Mouse (Mus musculus): ENCODE results near the gene Kcnk3. TPM values are rescaled to one million over a fixed set of nuclear protein-coding genes. Genes with fewer than 3 reads are reported as not detected.
A peak's percentile ranks its signal among the peaks of the same experiment; 100 is the strongest.

Gene Kcnk3
- total RNA-seq, 2 experiments from 2014 or later: 237 to 244 TPM

GRCm38 (mm10) chr5:30588301-30588968 is 465 bp downstream of the Kcnk3 start:
- peak; percentile 23 to 36 for DNase-seq

- DNase-seq: no peak
These were observed 1.1 kb downstream of the Kcnk3 start for GRCm38 (mm10) chr5:30589069-30589468.

- DNase-seq: peak; percentile 35 to 66
These were observed 1.6 kb downstream of the Kcnk3 start for GRCm38 (mm10) chr5:30589546-30589945.

GRCm38 (mm10) chr5:30590231-30590630 is 2.3 kb downstream of the Kcnk3 start:
- DNase-seq: no peak

- no peak for DNase-seq
These were observed 3.3 kb downstream of the Kcnk3 start for GRCm38 (mm10) chr5:30591205-30591731.

- peak; percentile 38 to 53 for DNase-seq
These were observed 3.8 kb downstream of the Kcnk3 start for GRCm38 (mm10) chr5:30591786-30592185.

GRCm38 (mm10) chr5:30592279-30592980 is 4.5 kb downstream of the Kcnk3 start:
- DNase-seq: peak in 1 of 2 experiments; percentile 35

GRCm38 (mm10) chr5:30593360-30593759 is 5.4 kb downstream of the Kcnk3 start:
- no peak for DNase-seq

- peak; percentile 78 to 84 for DNase-seq
These were observed 6.0 kb downstream of the Kcnk3 start for GRCm38 (mm10) chr5:30593811-30594504.

- DNase-seq: no peak
These were observed 7.1 kb downstream of the Kcnk3 start for GRCm38 (mm10) chr5:30594953-30595560.

- peak in 1 of 2 experiments; percentile 18 for DNase-seq
These were observed 13.4 kb downstream of the Kcnk3 start for GRCm38 (mm10) chr5:30601397-30601796.

- DNase-seq: no peak
These were observed 15.3 kb downstream of the Kcnk3 start for GRCm38 (mm10) chr5:30603255-30603654.

- DNase-seq: no peak
These were observed 16.0 kb downstream of the Kcnk3 start for GRCm38 (mm10) chr5:30603926-30604325.

- DNase-seq: peak; percentile 59 to 78
These were observed 16.8 kb downstream of the Kcnk3 start for GRCm38 (mm10) chr5:30604769-30605188.

GRCm38 (mm10) chr5:30605649-30606048 is 17.7 kb downstream of the Kcnk3 start:
- DNase-seq: no peak

GRCm38 (mm10) chr5:30606424-30607073 is 18.6 kb downstream of the Kcnk3 start:
- peak; percentile 79 to 88 for DNase-seq

- no peak for DNase-seq
These were observed 21.1 kb downstream of the Kcnk3 start for GRCm38 (mm10) chr5:30609094-30609493.

- DNase-seq: no peak
These were observed 22.1 kb downstream of the Kcnk3 start for GRCm38 (mm10) chr5:30609918-30610645.

GRCm38 (mm10) chr5:30611091-30611490 is 23.1 kb downstream of the Kcnk3 start:
- DNase-seq: no peak

GRCm38 (mm10) chr5:30611689-30612088 is 23.7 kb downstream of the Kcnk3 start:
- no peak for DNase-seq

GRCm38 (mm10) chr5:30612575-30612974 is 24.6 kb downstream of the Kcnk3 start:
- no peak for DNase-seq
